Mouse (Mus musculus) MEL (cell line): ENCODE data around the gene Rpl39.

Source experiments
- GABPA ChIP-seq: IDR thresholded peaks from 2 replicates; pipeline ENCODE4 v1.6.1; 2012; ENCODE audit warnings: low read depth, mild to moderate bottlenecking, inconsistent platforms, low read length, improper control_type of control experiment, moderate library complexity
- MAX ChIP-seq: IDR thresholded peaks from 2 replicates; pipeline ENCODE4 v1.6.1; 2011; ENCODE audit warnings: low read length, improper control_type of control experiment
- POLR2A ChIP-seq, 2 experiments: IDR thresholded peaks; 2 replicates each; pipeline ENCODE4 v1.6.1; 2011 to 2012; ENCODE audit warnings: low read length in 2 of 2, mild to moderate bottlenecking in 2 of 2, control low read depth in 1 of 2, improper control_type of control experiment in 1 of 2, low read depth in 1 of 2, moderate library complexity in 1 of 2; ENCODE audit not compliant: control insufficient read depth in 1 of 2, insufficient read depth in 1 of 2, poor library complexity in 1 of 2
- TAL1 ChIP-seq: IDR thresholded peaks from 2 replicates; pipeline ENCODE4 v1.6.1; 2012; ENCODE audit warnings: mild to moderate bottlenecking, inconsistent platforms, low read length, moderate library complexity, mixed read lengths

DNA sequence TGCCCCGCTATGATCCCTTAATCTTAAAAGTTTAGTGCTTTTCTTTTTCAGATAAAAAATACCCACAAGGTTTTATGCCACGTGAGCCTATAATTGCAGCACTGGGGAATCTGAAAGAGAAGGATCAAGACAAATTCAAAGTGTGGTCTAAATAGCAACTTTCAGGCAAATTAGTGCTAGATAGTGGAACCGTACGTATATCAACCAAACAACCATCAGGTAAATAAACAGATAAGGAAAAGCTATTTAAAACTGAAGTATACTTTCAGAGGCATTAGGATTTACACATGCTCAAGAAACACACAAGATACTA, 25.6 kb upstream of the Rpl39 start:
- TF ChIP-seq MAX (no peak), TAL1 (no peak), GABPA (no peak), POLR2A (IDR thresholded peaks at IDR 0.05; ENCODE audit: control insufficient read depth in 1 of 2, insufficient read depth in 1 of 2, low read depth in 1 of 2, low read length in 2 of 2, poor library complexity in 1 of 2) (peak in 1 of 2 experiments; percentile 34; a peak in 1 of 4 replicates)
